Mouse (Mus musculus) bone marrow macrophage, adult 2 months (primary cell): ENCODE results near the gene Gatm. TPM values are rescaled to one million over a fixed set of nuclear protein-coding genes. Genes with fewer than 3 reads are reported as not detected.

ENCODE experiments used
- H3K27ac ChIP-seq: 2 replicates; pipeline ENCODE4 v1.5.1; 2012; ENCODE audit warnings: low read depth, low read length; ENCODE audit not compliant: insufficient read depth
- H3K4me1 ChIP-seq: 2 replicates; pipeline ENCODE4 v1.6.1; 2012; ENCODE audit warnings: low read length; ENCODE audit not compliant: control insufficient read depth, insufficient read depth
- H3K4me3 ChIP-seq: 2 replicates; pipeline ENCODE4 v1.5.1; 2012; ENCODE audit warnings: mild to moderate bottlenecking, low read length, moderate library complexity; ENCODE audit not compliant: insufficient read depth
- CTCF ChIP-seq: IDR thresholded peaks from 2 replicates; pipeline ENCODE4 v1.5.1; 2012; ENCODE audit warnings: low read depth, mild to moderate bottlenecking, low read length, moderate library complexity
- POLR2A ChIP-seq: IDR thresholded peaks from 2 replicates; pipeline ENCODE4 v1.6.1; 2012; ENCODE audit warnings: mild to moderate bottlenecking, low read depth, low read length, borderline replicate concordance
- polyA plus RNA-seq: library from polyadenylated mRNA; stranded (reverse); fragments of >200 nt; gene quantifications from 2 replicates; pipeline ENCODE4 v1.2.4, GENCODE M21; 2012; ENCODE audit not compliant: missing spikeins, insufficient read depth, insufficient read length

Gatm gene
- polyA plus RNA-seq, 1 experiment, result 59.3 TPM

DNA sequence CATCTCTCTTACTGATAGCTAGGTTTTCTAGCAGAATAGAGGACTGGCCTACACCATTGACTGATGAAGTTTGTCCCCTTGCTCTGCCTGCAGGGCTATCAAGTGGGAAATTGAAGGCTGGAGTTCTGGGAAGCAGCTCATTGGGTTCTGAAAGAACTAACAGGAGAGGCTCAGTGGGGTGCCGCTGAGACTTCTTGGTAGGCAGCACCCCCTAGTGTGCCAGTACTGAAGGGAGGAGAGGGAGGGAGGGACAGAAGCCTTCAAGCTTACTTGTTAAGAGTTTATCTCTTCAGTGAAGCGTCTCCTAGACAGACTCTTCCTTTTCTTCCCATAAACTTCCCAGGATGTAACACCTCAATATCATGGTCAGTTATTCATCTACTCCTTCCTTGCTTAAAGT, 52.8 kb downstream of the Gatm start:
- no peaks in the 10 kb centered on the region for H3K4me1 ChIP-seq
- no peak for TF ChIP-seq POLR2A
- peak; percentile 76 for TF ChIP-seq CTCF

More for the DNA sequence above, 52.8 kb downstream of the Gatm start:
- H3K27ac ChIP-seq, result no peak overlapping the region
- no peak overlapping the region for H3K4me3 ChIP-seq

Other genes starting within 250 kb of the Gatm start
- gene Shf, start 242.1 kb downstream of the Gatm start, polyA plus RNA-seq, result 2.6 TPM in 2 replicates
- gene Slc28a2, start 184.8 kb downstream of the Gatm start, polyA plus RNA-seq, result 22.4 and 29.6 TPM in 2 replicates
- gene Gm14085, start 126.4 kb downstream of the Gatm start, polyA plus RNA-seq, result 1.2 TPM in 1 of 2 replicates, not detected in the other
- gene AA467197, start 25.7 kb upstream of the Gatm start, polyA plus RNA-seq, result not detected in 2 replicates
- 6.6 and 7.7 TPM in 2 replicates for gene Slc30a4, start 91.4 kb upstream of the Gatm start, polyA plus RNA-seq
- 48.0 and 48.8 TPM in 2 replicates for gene Bloc1s6, start 127.2 kb upstream of the Gatm start, polyA plus RNA-seq
- gene Sqor, start 153.9 kb upstream of the Gatm start, polyA plus RNA-seq, result 111 and 118 TPM in 2 replicates